Mouse (Mus musculus) urinary bladder, adult 18-20 months (tissue): ENCODE measurements around the gene Lmf1.

Experiments used
- DNase-seq, 2 experiments: peaks; one replicate each; pipeline ENCODE4 v3.0.0; 2022; ENCODE audit warnings: low spot score in 2 of 2, mixed read lengths in 2 of 2

Lmf1 gene

GRCm38 (mm10) chr17:25700863-25701496, 122.1 kb downstream of the Lmf1 start:
- DNase-seq = no peak

- DNase-seq = no peak
These were observed 131.1 kb downstream of the Lmf1 start for GRCm38 (mm10) chr17:25709994-25710393.

DNA sequence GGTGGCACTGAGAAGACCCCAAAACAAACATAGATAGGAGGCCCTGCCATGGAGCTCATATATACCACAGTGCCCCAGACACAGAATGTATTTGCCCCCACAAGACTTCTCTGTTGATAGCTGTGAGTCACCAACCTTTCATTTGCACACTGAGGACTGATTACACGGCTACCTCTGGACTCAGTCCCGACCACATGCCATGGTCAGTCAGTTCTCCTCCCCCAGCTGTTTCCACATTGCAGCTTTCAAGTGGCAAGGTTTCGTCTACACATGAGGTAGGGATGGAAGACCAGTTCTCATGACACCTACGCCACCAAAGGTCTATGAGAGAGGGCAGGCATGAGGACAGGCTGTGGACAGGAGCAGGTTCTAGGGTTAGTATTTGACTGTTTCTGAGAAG, 132.3 kb downstream of the Lmf1 start:
- DNase-seq = no peak
